ENCODE assay signal across 20 mouse cellular contexts in the genomic region with DNA sequence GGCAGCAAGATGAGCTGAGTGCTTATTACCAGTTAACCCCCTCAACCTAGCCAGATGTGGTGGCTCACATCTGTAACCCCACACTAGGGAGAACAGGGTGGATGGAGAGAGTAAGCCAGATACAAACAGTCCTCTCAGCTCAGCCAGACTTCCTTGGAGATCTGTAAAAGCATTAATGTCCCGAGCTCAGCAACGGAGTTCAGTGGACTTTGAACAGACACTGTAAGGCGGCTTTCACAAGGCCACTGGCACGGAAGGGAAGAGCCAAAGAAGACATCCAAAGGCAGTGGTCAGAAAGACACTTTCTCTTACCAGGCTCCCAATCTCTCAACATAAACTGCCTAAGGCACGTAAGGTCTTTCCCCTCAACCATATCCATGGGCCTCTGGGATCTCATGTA.
A peak's percentile ranks its signal among the peaks of the same experiment; 100 is the strongest.
DNase-seq lines count a peak whose midpoint lies in the region; ATAC-seq and TF ChIP-seq lines count a peak whose summit lies in the region.
"Had no signal": no experiment of that assay in that cellular context is flagged by ENCODE, and none has a peak within 500 bp of the region (broad histone marks: within the 10 kb centered on the region; RNA-seq: fewer than 3 reads in every experiment).

No protein-coding gene starts in this region.

- H3K4me1 ChIP-seq in kidney, embryonic 15.5 days, result peaks cover 4% of the 10 kb centered on the region; the same call in 1 of the 2 replicates
- H3K4me1 ChIP-seq in CH12.LX (ENCODE audit: control insufficient read depth in 1 of 2, insufficient read depth in 2 of 2), result peaks cover 20 to 36% of the 10 kb centered on the region in 2 experiments
- H3K4me1 ChIP-seq in intestine, embryonic 16.5 days (ENCODE audit: control insufficient read depth, insufficient read depth, low read length), result peaks cover 5% of the 10 kb centered on the region; the same call in 1 of the 2 replicates
- H3K4me1 ChIP-seq in midbrain, postnatal 0 days (ENCODE audit: insufficient read depth, low read length), result no peaks in the 10 kb centered on the region
- H3K4me1 ChIP-seq: embryonic facial prominence, embryonic 13.5 days; forebrain, embryonic 13.5 days; hindbrain, embryonic 12.5 days had no signal

- no peak for TF ChIP-seq POLR2A in CH12.LX (IDR thresholded peaks at IDR 0.05; ENCODE audit: low read depth, low read length)

- H3K36me3 ChIP-seq in kidney, embryonic 15.5 days, result no peaks in the 10 kb centered on the region
- H3K36me3 ChIP-seq in CH12.LX (replicated peaks in 1 of 2; ENCODE audit: control insufficient read depth in 1 of 2, insufficient read depth in 1 of 2, low read length in 1 of 2), result peaks cover 15 to 36% of the 10 kb centered on the region in 2 experiments
- H3K36me3 ChIP-seq in intestine, embryonic 16.5 days (ENCODE audit: control insufficient read depth, insufficient read depth, low read length), result no peaks in the 10 kb centered on the region
- H3K36me3 ChIP-seq in midbrain, postnatal 0 days (ENCODE audit: insufficient read depth, low read length), result no peaks in the 10 kb centered on the region
- H3K36me3 ChIP-seq: embryonic facial prominence, embryonic 13.5 days; hindbrain, embryonic 12.5 days had no signal

- H3K4me3 ChIP-seq in kidney, embryonic 15.5 days (replicated peaks), result no peak overlapping the region
- H3K4me3 ChIP-seq in CH12.LX (replicated peaks in 1 of 3; ENCODE audit: low read depth in 2 of 3, low read length in 2 of 3, poor library complexity in 1 of 3), result no peak overlapping the region
- H3K4me3 ChIP-seq in intestine, embryonic 16.5 days (ENCODE audit: low read length), result no peak overlapping the region
- H3K4me3 ChIP-seq in midbrain, postnatal 0 days (ENCODE audit: low read depth, low read length), result no peak overlapping the region
- H3K4me3 ChIP-seq: embryonic facial prominence, embryonic 13.5 days; forebrain, embryonic 13.5 days; hindbrain, embryonic 12.5 days had no signal

- H3K27me3 ChIP-seq in kidney, embryonic 15.5 days, result no peaks in the 10 kb centered on the region
- no peaks in the 10 kb centered on the region for H3K27me3 ChIP-seq in CH12.LX (replicated peaks)
- H3K27me3 ChIP-seq in intestine, embryonic 16.5 days (replicated peaks; ENCODE audit: control insufficient read depth, insufficient read depth, low read length), result no peaks in the 10 kb centered on the region
- no peaks in the 10 kb centered on the region for H3K27me3 ChIP-seq in midbrain, postnatal 0 days (ENCODE audit: insufficient read depth, low read length)
- H3K27me3 ChIP-seq: embryonic facial prominence, embryonic 13.5 days; forebrain, embryonic 13.5 days; hindbrain, embryonic 12.5 days had no signal

- TF ChIP-seq RAD21 in CH12.LX (IDR thresholded peaks at IDR 0.05; ENCODE audit: low read depth, low read length), result no peak

- no peak for TF ChIP-seq CTCF in CH12.LX (conservative IDR thresholded peaks at IDR 0.05 in 1 of 2, IDR thresholded peaks at IDR 0.05 in 1 of 2; ENCODE audit: low read depth in 2 of 2, low read length in 2 of 2)
- no peak for TF ChIP-seq CTCF in midbrain, postnatal 0 days (IDR thresholded peaks at IDR 0.05)

- dilution Hi-C loops in CH12.LX (cut with MboI; ENCODE audit: extremely low pct_ligation_motif_present, extremely low pct_unique_long_range_greater_than_20kb, low sequenced_read_pairs), result no loop called here

- H3K4me2 ChIP-seq in kidney, embryonic 15.5 days, result no peak overlapping the region
- peak overlapping the region; percentile 58 for H3K4me2 ChIP-seq in CH12.LX (ENCODE audit: insufficient read depth, low read depth, poor library complexity, severe bottlenecking)
- no peak overlapping the region for H3K4me2 ChIP-seq in intestine, embryonic 16.5 days (ENCODE audit: low read depth, low read length)
- no peak overlapping the region for H3K4me2 ChIP-seq in midbrain, postnatal 0 days (ENCODE audit: low read depth, low read length, poor library complexity, severe bottlenecking)
- H3K4me2 ChIP-seq: embryonic facial prominence, embryonic 13.5 days; forebrain, embryonic 13.5 days; hindbrain, embryonic 12.5 days had no signal

- 80% methylated on average over 5 of the region's 5 CpGs for WGBS in kidney, embryonic 15.5 days
- 59% methylated on average over 5 of the region's 5 CpGs for WGBS in intestine, embryonic 16.5 days
- WGBS in midbrain, postnatal 0 days, result 87% methylated on average over 5 of the region's 5 CpGs

- ATAC-seq in kidney, embryonic 15.5 days (replicated peaks; ENCODE audit: low FRiP score), result no peak
- ATAC-seq in intestine, embryonic 16.5 days, result peak; percentile 72
- no peak for ATAC-seq in midbrain, postnatal 0 days (ENCODE audit: low FRiP score)
- ATAC-seq: forebrain, embryonic 13.5 days had no signal

- no peak overlapping the region for H3K27ac ChIP-seq in kidney, embryonic 15.5 days
- H3K27ac ChIP-seq in CH12.LX (ENCODE audit: insufficient read depth, low read depth), result peak overlapping the region; percentile 76
- peak overlapping the region; percentile 6; the same call in 1 of the 2 replicates for H3K27ac ChIP-seq in intestine, embryonic 16.5 days (ENCODE audit: low read length)
- H3K27ac ChIP-seq in midbrain, postnatal 0 days (ENCODE audit: low read depth, low read length), result no peak overlapping the region
- H3K27ac ChIP-seq: embryonic facial prominence, embryonic 13.5 days; forebrain, embryonic 13.5 days; hindbrain, embryonic 12.5 days had no signal

- no peak overlapping the region for H3K9ac ChIP-seq in kidney, embryonic 15.5 days
- H3K9ac ChIP-seq in CH12.LX (ENCODE audit: insufficient read depth, low read depth), result no peak overlapping the region
- no peak overlapping the region for H3K9ac ChIP-seq in intestine, embryonic 16.5 days (ENCODE audit: low read depth, low read length)
- no peak overlapping the region for H3K9ac ChIP-seq in midbrain, postnatal 0 days (replicated peaks; ENCODE audit: low read length, poor library complexity, severe bottlenecking)
- H3K9ac ChIP-seq: embryonic facial prominence, embryonic 13.5 days; forebrain, embryonic 13.5 days; forebrain, postnatal 0 days; hindbrain, embryonic 12.5 days had no signal

- no peaks in the 10 kb centered on the region for H3K79me2 ChIP-seq in CH12.LX (replicated peaks; ENCODE audit: control insufficient read depth, extremely low read depth, insufficient read depth, poor library complexity, severe bottlenecking)

- no peaks in the 10 kb centered on the region for H3K9me3 ChIP-seq in kidney, embryonic 15.5 days (replicated peaks)
- peaks cover 2% of the 10 kb centered on the region for H3K9me3 ChIP-seq in CH12.LX (replicated peaks; ENCODE audit: low read length)
- H3K9me3 ChIP-seq in intestine, embryonic 16.5 days (ENCODE audit: control insufficient read depth, low read length), result no peaks in the 10 kb centered on the region
- H3K9me3 ChIP-seq in midbrain, postnatal 0 days (ENCODE audit: low read length), result no peaks in the 10 kb centered on the region
- H3K9me3 ChIP-seq: embryonic facial prominence, embryonic 13.5 days; forebrain, embryonic 13.5 days; hindbrain, embryonic 12.5 days had no signal

- no peak for TF ChIP-seq EP300 in CH12.LX (IDR thresholded peaks at IDR 0.05; ENCODE audit: low read length)

- intact Hi-C loops in left cerebral cortex, postnatal 14 days (cut with DNase I), result no loop called here
- intact Hi-C loops in gastrocnemius, postnatal 14 days (cut with DNase I; ENCODE audit: low total_unique reads), result no loop called here

- peak; percentile 26 for DNase-seq in kidney, adult 18-20 months
- DNase-seq in CH12.LX (ENCODE audit: extremely low read depth), result no peak
- peak; percentile 57 to 62 for DNase-seq in kidney, postnatal 36 days
- DNase-seq in left cerebral cortex, postnatal 14 days (ENCODE audit: low spot score in 2 of 2), result no peak
- no peak for DNase-seq in gastrocnemius, postnatal 14 days
- no peak for DNase-seq in midbrain, postnatal 0 days (ENCODE audit: low spot score)
- DNase-seq: adrenal gland, adult 2 months; adrenal gland, postnatal 25 days; cerebellum, adult 18-20 months; cerebellum, adult 9-11 months; cerebellum, postnatal 36 days; forebrain, postnatal 0 days; gastrocnemius, postnatal 25 days; heart, postnatal 10 days; heart, postnatal 4 days had no signal

- in situ Hi-C loops in CH12.LX (cut with MboI; ENCODE audit: low pct_ligation_motif_present, low pct_unique_long_range_greater_than_20kb, low sequenced_read_pairs), result no loop called here

TF ChIP-seq in CH12.LX, 34 proteins besides CTCF, POLR2A, EP300 and RAD21:
- TF ChIP-seq ZMIZ1 (IDR thresholded peaks at IDR 0.05; ENCODE audit: low read depth, low read length) (no peak), MYC (IDR thresholded peaks at IDR 0.05; ENCODE audit: low read depth, low read length) (no peak)

Comparison
In these comparisons a context has a peak if more than half of its experiments do, and no peak if none do; other contexts are left out.
1. DNase-seq: peak in kidney, adult 18-20 months (single experiment) and kidney, postnatal 36 days (2 of 2); none in CH12.LX (single experiment), left cerebral cortex, postnatal 14 days (0 of 2), gastrocnemius, postnatal 14 days (single experiment) and midbrain, postnatal 0 days (single experiment).
2. H3K27ac ChIP-seq: peak in CH12.LX (single experiment) and intestine, embryonic 16.5 days (single experiment); none in kidney, embryonic 15.5 days (single experiment) and midbrain, postnatal 0 days (single experiment).